Comparison of ENCODE assay signal across 17 mouse cellular contexts in genomic region chr8:124489786-124490185, GRCm38 (mm10). TPM values are rescaled to one million over a fixed set of nuclear protein-coding genes. Genes with fewer than 3 reads are reported as not detected.
DNase-seq lines count a peak whose midpoint lies in the region; ATAC-seq and TF ChIP-seq lines count a peak whose summit lies in the region.
"Had no signal": no experiment of that assay in that cellular context is flagged by ENCODE, and none has a peak within 500 bp of the region (broad histone marks: within the 10 kb centered on the region; RNA-seq: fewer than 3 reads in every experiment).

No protein-coding gene starts in this region.

- H3K9ac ChIP-seq in midbrain, postnatal 0 days (replicated peaks; ENCODE audit: low read length, poor library complexity, severe bottlenecking): no peak overlapping the region
- no peak overlapping the region for H3K9ac ChIP-seq in midbrain, embryonic 16.5 days (ENCODE audit: low read depth, low read length)
- H3K9ac ChIP-seq: embryonic facial prominence, embryonic 12.5 days; heart, embryonic 15.5 days; intestine, embryonic 15.5 days; neural tube, embryonic 12.5 days had no signal

- ATAC-seq in midbrain, postnatal 0 days (ENCODE audit: low FRiP score): no peak
- ATAC-seq in midbrain, embryonic 16.5 days: no peak
- ATAC-seq: intestine, embryonic 15.5 days; lung, postnatal 0 days had no signal

- no peak for TF ChIP-seq POLR2A in kidney, adult 2 months (IDR thresholded peaks at IDR 0.05; ENCODE audit: low read depth, low read length)
- TF ChIP-seq POLR2A in bone marrow, adult 2 months (IDR thresholded peaks at IDR 0.05; ENCODE audit: borderline replicate concordance, control insufficient read depth, low read depth, low read length): no peak

- no peak overlapping the region for H3K4me3 ChIP-seq in kidney, adult 2 months (ENCODE audit: insufficient read depth, low read depth, low read length)
- H3K4me3 ChIP-seq in midbrain, postnatal 0 days (ENCODE audit: low read depth, low read length): no peak overlapping the region
- no peak overlapping the region for H3K4me3 ChIP-seq in midbrain, embryonic 16.5 days (ENCODE audit: low read depth, low read length)
- H3K4me3 ChIP-seq in bone marrow, adult 2 months (replicated peaks; ENCODE audit: control insufficient read depth, low read depth, low read length): no peak overlapping the region
- H3K4me3 ChIP-seq: embryonic facial prominence, embryonic 12.5 days; heart, embryonic 15.5 days; hindbrain, embryonic 10.5 days; intestine, embryonic 15.5 days; megakaryocyte, embryonic 14.5 days; neural tube, embryonic 12.5 days had no signal

- intact Hi-C loops in left cerebral cortex, postnatal 4 days (cut with DNase I): no loop called here

- no peaks in the 10 kb centered on the region for H3K9me3 ChIP-seq in midbrain, postnatal 0 days (ENCODE audit: low read length)
- H3K9me3 ChIP-seq in midbrain, embryonic 16.5 days (replicated peaks; ENCODE audit: control insufficient read depth, low read length, poor library complexity, severe bottlenecking): no peaks in the 10 kb centered on the region
- H3K9me3 ChIP-seq: embryonic facial prominence, embryonic 12.5 days; heart, embryonic 15.5 days; hindbrain, embryonic 10.5 days; intestine, embryonic 15.5 days; neural tube, embryonic 12.5 days had no signal

- H3K4me1 ChIP-seq in kidney, adult 2 months (ENCODE audit: control insufficient read depth, insufficient read depth, low read length): peaks cover 3% of the 10 kb centered on the region; the same call in 1 of the 2 replicates
- H3K4me1 ChIP-seq in midbrain, postnatal 0 days (ENCODE audit: insufficient read depth, low read length): no peaks in the 10 kb centered on the region
- peaks cover 2% of the 10 kb centered on the region; the same call in 1 of the 2 replicates for H3K4me1 ChIP-seq in midbrain, embryonic 16.5 days (ENCODE audit: control insufficient read depth, insufficient read depth, low read length)
- H3K4me1 ChIP-seq in bone marrow, adult 2 months (ENCODE audit: control insufficient read depth, insufficient read depth, low read length): no peaks in the 10 kb centered on the region
- H3K4me1 ChIP-seq: heart, embryonic 15.5 days; intestine, embryonic 15.5 days; megakaryocyte, embryonic 14.5 days; neural tube, embryonic 12.5 days had no signal

- H3K27ac ChIP-seq in kidney, adult 2 months (ENCODE audit: insufficient read depth, low read depth, low read length): peak overlapping the region; percentile 71
- no peak overlapping the region for H3K27ac ChIP-seq in midbrain, postnatal 0 days (ENCODE audit: low read depth, low read length)
- H3K27ac ChIP-seq in midbrain, embryonic 16.5 days (ENCODE audit: low read length): no peak overlapping the region
- H3K27ac ChIP-seq in bone marrow, adult 2 months (ENCODE audit: control insufficient read depth, insufficient read depth, low read depth, low read length, poor library complexity): no peak overlapping the region
- H3K27ac ChIP-seq: embryonic facial prominence, embryonic 12.5 days; heart, embryonic 15.5 days; hindbrain, embryonic 10.5 days; intestine, embryonic 15.5 days; neural tube, embryonic 12.5 days had no signal

- no peak overlapping the region for H3K4me2 ChIP-seq in midbrain, postnatal 0 days (ENCODE audit: low read depth, low read length, poor library complexity, severe bottlenecking)
- H3K4me2 ChIP-seq in midbrain, embryonic 16.5 days (ENCODE audit: low read length): no peak overlapping the region
- H3K4me2 ChIP-seq: embryonic facial prominence, embryonic 12.5 days; heart, embryonic 15.5 days; intestine, embryonic 15.5 days; neural tube, embryonic 12.5 days had no signal

- H3K27me3 ChIP-seq in kidney, adult 2 months (replicated peaks; ENCODE audit: control insufficient read depth, insufficient read depth, low read length): no peaks in the 10 kb centered on the region
- H3K27me3 ChIP-seq in midbrain, postnatal 0 days (ENCODE audit: insufficient read depth, low read length): no peaks in the 10 kb centered on the region
- no peaks in the 10 kb centered on the region for H3K27me3 ChIP-seq in midbrain, embryonic 16.5 days (ENCODE audit: control insufficient read depth, insufficient read depth, low read depth, low read length)
- H3K27me3 ChIP-seq: embryonic facial prominence, embryonic 12.5 days; intestine, embryonic 15.5 days; neural tube, embryonic 12.5 days had no signal

- no peaks in the 10 kb centered on the region for H3K36me3 ChIP-seq in kidney, adult 2 months (ENCODE audit: control insufficient read depth, insufficient read depth, low read length)
- H3K36me3 ChIP-seq in midbrain, postnatal 0 days (ENCODE audit: insufficient read depth, low read length): no peaks in the 10 kb centered on the region
- H3K36me3 ChIP-seq in midbrain, embryonic 16.5 days (ENCODE audit: control insufficient read depth, insufficient read depth, low read length): no peaks in the 10 kb centered on the region
- H3K36me3 ChIP-seq: embryonic facial prominence, embryonic 12.5 days; heart, embryonic 15.5 days; hindbrain, embryonic 10.5 days; intestine, embryonic 15.5 days; neural tube, embryonic 12.5 days had no signal

- DNase-seq in kidney, adult 2 months: no peak
- no peak for DNase-seq in kidney, adult 8-10 months
- no peak for DNase-seq in midbrain, postnatal 0 days (ENCODE audit: low spot score)
- DNase-seq in thymus, postnatal 10 days (ENCODE audit: low spot score in 2 of 2): no peak
- no peak for DNase-seq in left cerebral cortex, postnatal 4 days
- DNase-seq: cerebellum, adult 11-12 months; right cerebral cortex, postnatal 4 days; thymus, postnatal 36 days had no signal

- 70% methylated on average over 6 of the region's 6 CpGs for WGBS in kidney, adult 2 months
- 85% methylated on average over 6 of the region's 6 CpGs for WGBS in midbrain, postnatal 0 days
- 82% methylated on average over 6 of the region's 6 CpGs for WGBS in midbrain, embryonic 16.5 days
- 83% methylated on average over 6 of the region's 6 CpGs for WGBS in bone marrow, adult 2 months

- peak; percentile 31; the same call in 1 of the 2 replicates for TF ChIP-seq CTCF in kidney, adult 2 months (conservative IDR thresholded peaks at IDR 0.05; ENCODE audit: insufficient read depth, insufficient read length, low read depth, low read length)
- peak; percentile 35; the same call in 1 of the 2 replicates for TF ChIP-seq CTCF in midbrain, postnatal 0 days (IDR thresholded peaks at IDR 0.05)
- peak; percentile 19; the same call in 1 of the 2 replicates for TF ChIP-seq CTCF in bone marrow, adult 2 months (IDR thresholded peaks at IDR 0.05; ENCODE audit: control insufficient read depth, insufficient read depth, low read length)

RNA-seq across cellular contexts. Expression of gene Cog2, which starts 30.8 kb away (rescaled TPM):
- 21.2 and 21.3 TPM in 2 replicates for polyA plus RNA-seq in kidney, adult 2 months (2012; rRNA removed)
- total RNA-seq in midbrain, postnatal 0 days (2014; rRNA removed): 26.2 and 26.7 TPM in 2 replicates
- polyA plus RNA-seq in midbrain, postnatal 0 days (2015; fragmentation: Nextera tagmentation; extraction: Ambion mirVana): 15.8 and 18.8 TPM in 2 replicates
- polyA plus RNA-seq in midbrain, embryonic 16.5 days (2015; fragmentation: Nextera tagmentation; extraction: Ambion mirVana): 33.0 and 34.5 TPM in 2 replicates
- 6.1 and 12.1 TPM in 2 replicates for polyA plus RNA-seq in bone marrow, adult 2 months (2011; ENCODE audit: insufficient read depth, insufficient read length, low replicate concordance, missing spikeins)
- 10 to 100 TPM; 37.2 to 38.6 TPM for total RNA-seq in left cerebral cortex, postnatal 4 days (2021)

RNA-seq across cellular contexts. Expression of gene Pgbd5, which starts 50.3 kb away (rescaled TPM):
- polyA plus RNA-seq in kidney, adult 2 months (2012; rRNA removed): 0.39 and 0.41 TPM in 2 replicates
- 61.1 and 77.0 TPM in 2 replicates for total RNA-seq in midbrain, postnatal 0 days (2014; rRNA removed)
- 12.2 and 13.5 TPM in 2 replicates for polyA plus RNA-seq in midbrain, postnatal 0 days (2015; fragmentation: Nextera tagmentation; extraction: Ambion mirVana)
- 12.2 and 13.7 TPM in 2 replicates for polyA plus RNA-seq in midbrain, embryonic 16.5 days (2015; fragmentation: Nextera tagmentation; extraction: Ambion mirVana)
- not detected in 2 replicates for polyA plus RNA-seq in bone marrow, adult 2 months (2011; ENCODE audit: insufficient read depth, insufficient read length, low replicate concordance, missing spikeins)
- 10 to 100 TPM; 62.3 to 64.6 TPM for total RNA-seq in left cerebral cortex, postnatal 4 days (2021)
